Mouse (Mus musculus): ENCODE data around the gene Ep300.
"Not testable (repeated sequence)": the region's sequence is repeated elsewhere in the genome, so short reads cannot be mapped to it uniquely, and the experiment has no call there.

The Ep300 gene

GRCm38 (mm10) chr15:81700601-81701000 is 115.5 kb downstream of the Ep300 start:
- no peak for DNase-seq (ENCODE audit: low spot score)

GRCm38 (mm10) chr15:81701350-81701749 is 116.2 kb downstream of the Ep300 start:
- DNase-seq (ENCODE audit: low spot score) = not testable (repeated sequence)
